ENCODE assay signal across 9 mouse cellular contexts in genomic region chr15:97992712-97993286, GRCm38 (mm10). TPM values are rescaled to one million over a fixed set of nuclear protein-coding genes. Genes with fewer than 3 reads are reported as not detected.
DNase-seq lines count a peak whose midpoint lies in the region; ATAC-seq and TF ChIP-seq lines count a peak whose summit lies in the region.
"Had no signal": no experiment of that assay in that cellular context is flagged by ENCODE, and none has a peak within 500 bp of the region (broad histone marks: within the 10 kb centered on the region; RNA-seq: fewer than 3 reads in every experiment).

No protein-coding gene starts in this region.

- H3K27ac ChIP-seq in ES-E14 (ENCODE audit: insufficient read depth, low read depth, low read length, poor library complexity, severe bottlenecking) = 0 out of 2 replicates have a peak overlapping the region, but pooled peaks have one; percentile 34
- peak overlapping the region; percentile 91 for H3K27ac ChIP-seq in forebrain, embryonic 16.5 days (ENCODE audit: low read length)
- H3K27ac ChIP-seq in liver, embryonic 15.5 days (replicated peaks) = no peak overlapping the region
- H3K27ac ChIP-seq in neural tube, embryonic 14.5 days (ENCODE audit: low read depth, low read length) = peak overlapping the region; percentile 83
- H3K27ac ChIP-seq: macrophage had no signal

- in situ Hi-C loops in ES-E14 (cut with MboI; ENCODE audit: low sequenced_read_pairs in 2 of 2, unreplicated experiment in 2 of 2) = no loop called here

- no peaks in the 10 kb centered on the region for H3K9me3 ChIP-seq in ES-E14 (ENCODE audit: control insufficient read depth, insufficient read depth, low read depth, low read length)
- H3K9me3 ChIP-seq in forebrain, embryonic 16.5 days (ENCODE audit: control insufficient read depth, low read length) = no peaks in the 10 kb centered on the region
- H3K9me3 ChIP-seq in liver, embryonic 15.5 days (replicated peaks) = no peaks in the 10 kb centered on the region
- no peaks in the 10 kb centered on the region for H3K9me3 ChIP-seq in neural tube, embryonic 14.5 days (ENCODE audit: control insufficient read depth, low read length)

- ATAC-seq in forebrain, embryonic 16.5 days = peak; percentile 97
- ATAC-seq in liver, embryonic 15.5 days (ENCODE audit: insufficient read depth) = peak; percentile 82
- ATAC-seq in neural tube, embryonic 14.5 days (ENCODE audit: low read depth) = peak; percentile 94

- 2% methylated on average over 18 of the region's 18 CpGs for WGBS in forebrain, embryonic 16.5 days
- WGBS in large intestine, adult 2 months = 12% methylated on average over 18 of the region's 18 CpGs
- 11% methylated on average over 18 of the region's 18 CpGs for WGBS in liver, embryonic 15.5 days (ENCODE audit: insufficient replicate concordance)
- 2% methylated on average over 18 of the region's 18 CpGs for WGBS in neural tube, embryonic 14.5 days

- peak overlapping the region; percentile 68 for H3K4me2 ChIP-seq in forebrain, embryonic 16.5 days (ENCODE audit: low read length)
- H3K4me2 ChIP-seq in liver, embryonic 15.5 days = peak overlapping the region; percentile 34
- H3K4me2 ChIP-seq in neural tube, embryonic 14.5 days (ENCODE audit: low read depth, low read length) = peak overlapping the region; percentile 50

- H3K4me3 ChIP-seq in ES-E14 (ENCODE audit: insufficient read depth in 1 of 2, low read depth in 1 of 2, low read length in 2 of 2, poor library complexity in 1 of 2, severe bottlenecking in 1 of 2) = peak overlapping the region; percentile 50 to 66
- H3K4me3 ChIP-seq in forebrain, embryonic 16.5 days (replicated peaks; ENCODE audit: low read length) = peak overlapping the region; percentile 40
- no peak overlapping the region; the same call in 1 of the 2 replicates for H3K4me3 ChIP-seq in liver, embryonic 15.5 days (replicated peaks)
- peak overlapping the region; percentile 23 for H3K4me3 ChIP-seq in neural tube, embryonic 14.5 days (ENCODE audit: low read depth, low read length)

- H3K36me3 ChIP-seq in ES-E14 (ENCODE audit: control insufficient read depth, insufficient read depth, low read length, poor library complexity, severe bottlenecking) = no peaks in the 10 kb centered on the region; the same call in 1 of the 2 replicates
- no peaks in the 10 kb centered on the region for H3K36me3 ChIP-seq in forebrain, embryonic 16.5 days (ENCODE audit: control insufficient read depth, insufficient read depth)
- no peaks in the 10 kb centered on the region for H3K36me3 ChIP-seq in liver, embryonic 15.5 days (replicated peaks)
- H3K36me3 ChIP-seq in neural tube, embryonic 14.5 days (ENCODE audit: control insufficient read depth, insufficient read depth, low read length) = no peaks in the 10 kb centered on the region

- peak; percentile 78 for DNase-seq in ES-E14 (ENCODE audit: low read depth, low spot score)
- DNase-seq in cerebellum, adult 18-20 months = peak; percentile 50 to 69
- peak; percentile 70 for DNase-seq in heart, postnatal 25 days (ENCODE audit: low spot score)
- DNase-seq in large intestine, adult 2 months (ENCODE audit: low read depth, low spot score) = peak; percentile 8
- DNase-seq in telencephalon, adult 2 months (ENCODE audit: low read depth, low spot score) = peak; percentile 83

- H3K27me3 ChIP-seq in forebrain, embryonic 16.5 days (replicated peaks; ENCODE audit: control insufficient read depth, insufficient read depth, low read length) = no peaks in the 10 kb centered on the region
- H3K27me3 ChIP-seq in liver, embryonic 15.5 days = peaks cover 49% of the 10 kb centered on the region
- H3K27me3 ChIP-seq in neural tube, embryonic 14.5 days (ENCODE audit: control insufficient read depth, insufficient read depth, low read length) = no peaks in the 10 kb centered on the region

- peaks cover 2 to 31% of the 10 kb centered on the region in 2 experiments; a peak in 2 of 4 replicates for H3K4me1 ChIP-seq in ES-E14 (ENCODE audit: control insufficient read depth in 2 of 2, insufficient read depth in 2 of 2, low read length in 2 of 2, poor library complexity in 1 of 2)
- peaks cover 53% of the 10 kb centered on the region for H3K4me1 ChIP-seq in forebrain, embryonic 16.5 days (replicated peaks; ENCODE audit: control insufficient read depth, insufficient read depth, low read length)
- peaks cover 9% of the 10 kb centered on the region; the same call in 1 of the 2 replicates for H3K4me1 ChIP-seq in liver, embryonic 15.5 days (replicated peaks)
- peaks cover 37% of the 10 kb centered on the region for H3K4me1 ChIP-seq in neural tube, embryonic 14.5 days (ENCODE audit: control insufficient read depth, insufficient read depth, low read length)

- intact Hi-C loops in heart, postnatal 25 days (cut with DNase I) = no loop called here

- H3K9ac ChIP-seq in ES-E14 (ENCODE audit: insufficient read depth, low read depth, low read length, poor library complexity, severe bottlenecking) = peak overlapping the region; percentile 63; the same call in 1 of the 2 replicates
- peak overlapping the region; percentile 61 for H3K9ac ChIP-seq in forebrain, embryonic 16.5 days (replicated peaks; ENCODE audit: low read depth, low read length)
- H3K9ac ChIP-seq in liver, embryonic 15.5 days = no peak overlapping the region
- peak overlapping the region; percentile 30 for H3K9ac ChIP-seq in neural tube, embryonic 14.5 days (replicated peaks; ENCODE audit: low read depth, low read length)

TF ChIP-seq in ES-E14, 5 proteins besides CTCF, POLR2A, EP300 and RAD21:
- TF ChIP-seq CHD2 (IDR thresholded peaks at IDR 0.05; ENCODE audit: low read depth, low read length) (peak; percentile 88), ZNF384 (IDR thresholded peaks at IDR 0.05; ENCODE audit: low read depth, low read length) (no peak)

RNA-seq across cellular contexts. Expression of gene Col2a1, which starts 11.7 kb away (rescaled TPM):
- total RNA-seq in ES-E14 (2012; rRNA removed) = 9.5 and 10.9 TPM in 2 replicates
- 16.6 and 35.1 TPM in 2 replicates for polyA plus RNA-seq in forebrain, embryonic 16.5 days (2015; fragmentation: Nextera tagmentation; extraction: Ambion mirVana)
- total RNA-seq in heart, postnatal 25 days (2021) = under 1 TPM; 0.36 to 0.52 TPM
- not detected in 2 replicates for polyA plus RNA-seq in large intestine, adult 2 months (2012; rRNA removed)
- 0.48 and 5.3 TPM in 2 replicates for polyA plus RNA-seq in liver, embryonic 15.5 days (2015; fragmentation: Nextera tagmentation; extraction: Ambion mirVana)
- 11.3 and 26.0 TPM in 2 replicates for polyA plus RNA-seq in neural tube, embryonic 14.5 days (2014; fragmentation: Nextera tagmentation; extraction: Ambion mirVana)
- polyA plus RNA-seq: macrophage had no signal

RNA-seq across cellular contexts. Expression of gene Tmem106c, which starts 28.8 kb away (rescaled TPM):
- total RNA-seq in ES-E14 (2012; rRNA removed) = 20.2 TPM in 2 replicates
- polyA plus RNA-seq in forebrain, embryonic 16.5 days (2015; fragmentation: Nextera tagmentation; extraction: Ambion mirVana) = 64.8 and 66.9 TPM in 2 replicates
- total RNA-seq in heart, postnatal 25 days (2021) = 10 to 100 TPM; 10.9 to 15.3 TPM
- polyA plus RNA-seq in large intestine, adult 2 months (2012; rRNA removed) = 26.5 and 28.6 TPM in 2 replicates
- 14.2 and 15.8 TPM in 2 replicates for polyA plus RNA-seq in liver, embryonic 15.5 days (2015; fragmentation: Nextera tagmentation; extraction: Ambion mirVana)
- 51.0 and 53.6 TPM in 2 replicates for polyA plus RNA-seq in neural tube, embryonic 14.5 days (2014; fragmentation: Nextera tagmentation; extraction: Ambion mirVana)

Comparison
In these comparisons a context has a peak if more than half of its experiments do, and no peak if none do; other contexts are left out.
1. DNase-seq: peak in every context shown above with its lines; median percentile 83 in telencephalon, adult 2 months; 78 in ES-E14; 70 in heart, postnatal 25 days; 60 in cerebellum, adult 18-20 months; 8 in large intestine, adult 2 months.